Mouse (Mus musculus) cerebellum, postnatal 14 days (tissue): ENCODE results near the gene Epha7.

Source experiments
- DNase-seq, 2 experiments: peaks; one replicate each; pipeline ENCODE4 v3.0.0; 2021; ENCODE audit warnings: mixed read lengths in 2 of 2

The Epha7 gene

DNA sequence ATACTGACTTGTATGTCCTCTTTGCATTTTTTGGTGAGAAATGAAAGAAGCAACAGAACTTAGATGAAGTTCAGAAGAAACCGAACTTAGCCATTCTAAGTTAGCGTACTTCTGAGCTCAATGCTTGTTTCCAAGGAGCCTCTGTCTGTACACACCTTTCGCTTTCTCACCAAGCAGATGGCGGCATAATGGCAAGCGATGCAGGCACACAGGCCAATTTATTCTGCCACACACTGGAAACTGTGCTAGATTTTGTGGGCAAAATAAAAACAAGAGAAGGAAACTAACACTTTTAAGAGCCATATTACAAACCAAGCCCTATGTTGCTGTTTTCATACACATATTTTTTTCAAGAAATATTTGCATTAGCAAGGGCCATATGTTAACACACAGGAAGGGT lies 88.6 kb downstream of the Epha7 start:
- peak; percentile 41 to 60 for DNase-seq

DNA sequence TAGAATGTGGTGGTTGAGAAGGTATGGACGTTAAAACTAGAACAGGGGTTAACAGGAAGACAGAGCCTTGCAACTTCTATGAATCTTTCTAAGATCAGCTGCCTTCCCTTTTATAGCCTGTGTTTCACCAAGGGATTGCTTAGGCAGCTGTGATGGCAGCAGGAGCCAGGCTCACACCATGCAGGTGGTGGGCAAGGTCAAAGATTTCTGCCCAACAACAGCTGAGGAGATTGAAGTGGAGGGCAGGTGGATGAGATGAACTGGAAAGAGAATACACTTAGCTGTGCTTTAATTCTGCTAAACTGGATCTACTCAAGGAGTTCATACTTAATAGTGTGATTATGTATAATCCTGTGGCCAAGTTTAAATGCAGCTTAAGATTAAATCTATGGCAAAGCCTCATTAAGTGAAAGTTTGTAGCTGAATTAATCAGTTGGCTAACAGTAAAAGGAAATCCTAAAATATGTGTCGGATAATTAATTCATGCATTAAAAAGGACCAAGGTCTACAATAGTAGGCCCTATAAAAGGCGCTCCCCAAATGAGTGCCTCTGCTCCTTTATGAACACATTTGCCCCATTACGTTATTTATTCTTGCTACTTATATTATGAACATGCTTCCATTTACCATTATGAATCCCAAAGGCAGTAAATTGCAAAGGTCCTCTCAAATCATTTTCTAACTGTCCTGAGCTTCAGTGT lies 89.2 kb downstream of the Epha7 start:
- DNase-seq: peak; percentile 26 to 33

DNA sequence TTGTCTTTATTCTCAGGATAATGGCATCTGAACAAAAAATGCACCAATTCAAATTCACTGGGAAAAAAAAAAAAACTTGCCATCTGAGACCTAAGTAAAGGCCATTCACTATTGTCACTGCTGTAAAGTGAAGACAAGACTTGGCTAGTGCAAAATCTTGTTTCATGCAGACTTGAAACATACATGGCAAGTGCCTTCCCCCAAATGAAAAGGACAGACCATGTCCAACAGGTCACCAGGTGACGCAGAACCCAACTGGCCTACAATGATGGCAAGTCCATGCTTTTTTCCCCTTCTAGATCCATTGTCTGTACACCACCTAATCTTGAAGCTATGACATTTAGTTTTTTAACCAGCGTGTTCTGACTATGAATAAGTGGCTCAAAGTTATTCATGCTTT lies 94.1 kb downstream of the Epha7 start:
- DNase-seq: no peak

DNA sequence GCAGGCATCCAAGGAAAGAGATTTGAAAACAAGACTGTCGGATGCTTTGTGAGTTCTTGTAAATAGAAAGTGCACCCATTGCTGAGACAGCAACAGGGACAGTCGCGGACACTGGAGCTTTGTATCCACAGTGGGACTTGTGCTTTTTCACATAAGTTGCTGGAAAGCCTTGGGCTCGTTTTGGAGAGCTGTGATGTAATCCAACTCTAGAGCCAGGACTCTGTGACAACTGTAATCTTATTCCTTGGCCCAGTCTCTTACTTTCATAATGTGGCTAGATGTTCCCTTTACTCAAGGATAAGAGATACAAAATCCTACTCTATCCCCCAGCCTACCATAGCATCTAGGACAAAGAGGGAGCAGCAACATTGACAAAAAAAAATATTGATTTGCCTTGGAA lies 97.2 kb downstream of the Epha7 start:
- no peak for DNase-seq

DNA sequence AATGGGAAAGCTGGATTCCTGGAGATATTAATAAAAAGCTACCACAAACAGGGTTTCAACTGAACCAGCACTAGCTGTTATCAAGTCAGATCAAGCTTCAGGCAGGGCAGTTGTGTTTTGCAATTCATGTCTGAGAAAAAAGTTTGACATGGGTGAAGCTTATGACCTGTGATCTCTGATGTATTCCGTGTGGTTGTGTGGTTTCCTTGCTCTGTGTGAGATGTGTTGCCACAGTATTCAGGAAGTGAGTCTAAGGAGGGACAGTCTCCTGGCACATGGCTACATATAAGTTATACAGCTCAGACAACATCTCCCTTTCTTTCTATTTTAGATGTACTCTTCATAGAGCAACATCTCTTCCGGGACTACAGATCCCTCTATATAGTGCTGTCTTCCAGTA lies 99.1 kb downstream of the Epha7 start:
- no peak for DNase-seq

DNA sequence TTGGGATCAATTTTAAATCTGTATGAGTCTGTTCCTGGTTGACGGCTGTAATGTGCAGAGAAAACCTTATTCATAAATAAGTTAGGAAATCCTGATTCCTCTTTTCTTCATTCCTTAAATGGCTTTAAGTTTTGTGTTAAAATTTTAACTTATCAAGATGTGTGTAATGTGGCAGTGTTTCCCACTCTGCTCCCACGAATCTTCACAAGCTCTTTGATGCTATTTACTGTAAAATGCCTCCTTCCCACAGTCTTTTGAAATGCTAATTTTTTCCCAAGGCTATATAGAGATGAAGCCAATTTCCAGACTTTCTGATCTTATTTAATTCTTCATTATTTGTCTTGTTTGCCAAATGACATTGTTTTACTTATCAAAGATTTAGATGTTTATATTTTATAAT lies 100.7 kb downstream of the Epha7 start:
- DNase-seq: no peak

DNA sequence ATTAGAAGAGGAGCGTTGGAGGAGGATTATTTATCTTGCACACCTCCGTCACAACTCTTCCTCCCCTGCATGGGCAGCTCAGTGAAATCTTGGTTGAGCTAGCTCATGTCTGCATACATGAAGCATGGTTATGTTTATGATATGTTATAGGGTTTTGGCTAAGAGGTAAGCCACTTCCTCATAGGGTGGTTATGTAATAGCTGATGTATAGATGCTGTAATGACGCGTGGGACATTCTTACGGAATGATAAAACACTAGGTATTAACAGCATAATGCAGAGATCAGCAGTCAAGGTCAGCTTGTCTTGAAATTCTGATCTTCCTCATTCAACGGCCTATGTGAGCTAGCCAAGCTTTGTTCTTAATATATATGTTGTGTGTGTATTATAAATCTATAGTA lies 107.7 kb downstream of the Epha7 start:
- DNase-seq: no peak

DNA sequence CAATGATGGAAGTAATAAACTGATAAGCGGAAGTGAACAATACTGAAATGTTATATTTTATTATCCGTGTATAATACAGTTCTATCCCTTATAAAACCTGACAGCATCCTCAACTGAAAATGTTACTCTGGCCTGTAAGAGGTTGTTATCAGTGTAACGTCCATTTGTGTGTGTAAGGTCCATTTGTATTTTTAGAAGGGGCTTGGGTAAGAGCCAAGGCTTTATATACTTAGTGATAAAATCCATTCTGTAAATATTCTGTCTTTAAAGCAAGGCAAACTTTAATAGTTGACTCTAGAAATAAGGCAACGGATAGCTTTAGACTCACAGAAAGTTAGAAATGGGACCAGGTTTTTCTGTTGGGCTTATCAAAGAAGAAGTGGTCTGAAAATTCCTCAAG lies 113.1 kb downstream of the Epha7 start:
- no peak for DNase-seq

DNA sequence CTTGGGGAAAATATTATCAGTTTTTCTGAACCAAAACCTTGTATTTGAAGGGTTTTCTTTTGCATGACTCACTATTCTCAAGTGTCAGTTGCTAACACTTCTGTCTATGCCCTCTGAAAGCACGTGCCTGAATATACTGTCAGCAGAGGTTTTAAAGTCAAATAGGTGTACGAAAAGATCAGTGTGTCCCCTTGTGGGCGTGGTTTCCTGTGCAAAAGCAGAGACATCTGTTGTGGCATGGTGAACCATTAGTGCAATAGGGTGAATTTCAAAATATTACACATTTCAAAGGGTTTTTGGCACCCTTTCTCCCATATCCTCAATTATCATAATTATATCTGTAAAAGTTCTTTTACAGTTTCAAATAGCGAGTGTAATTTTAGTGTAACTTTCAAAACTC lies 120.5 kb downstream of the Epha7 start:
- DNase-seq: no peak

DNA sequence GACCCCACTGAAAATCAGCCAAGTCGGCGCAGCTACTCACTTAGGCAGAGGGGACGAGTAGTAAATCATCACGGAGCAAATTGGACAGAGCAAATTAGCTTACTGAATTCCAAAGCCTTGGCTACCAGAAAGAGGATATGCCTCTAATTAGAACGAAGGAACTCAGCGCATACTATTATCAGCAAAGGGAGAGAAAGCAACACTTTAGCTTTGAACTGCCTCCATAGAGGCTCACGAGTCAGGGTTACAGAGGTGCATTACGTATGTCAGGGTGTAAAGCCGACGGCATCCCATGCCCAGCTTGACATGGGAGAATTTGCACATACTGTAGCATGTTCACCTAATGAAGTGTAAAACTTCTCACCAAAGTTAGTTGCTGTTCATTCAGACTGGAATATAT lies 121.9 kb downstream of the Epha7 start:
- peak; percentile 5 to 7 for DNase-seq

DNA sequence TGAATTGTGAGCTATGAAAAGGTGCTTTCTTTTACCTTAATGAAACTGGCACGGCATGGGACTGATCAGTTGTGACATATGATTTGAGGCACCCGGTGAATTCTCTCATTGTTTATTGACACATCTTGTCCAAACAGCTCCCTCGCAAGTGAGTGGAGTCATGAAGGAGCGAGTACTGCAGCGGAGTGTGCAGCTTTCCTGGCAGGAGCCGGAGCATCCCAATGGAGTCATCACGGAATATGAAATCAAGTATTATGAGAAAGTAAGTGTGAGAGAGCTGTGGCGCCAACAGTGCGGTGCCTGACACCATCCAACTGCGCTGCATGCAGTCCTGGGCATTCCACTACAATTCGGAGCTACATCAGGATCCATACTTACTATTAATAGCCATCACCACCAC lies 122.6 kb downstream of the Epha7 start:
- DNase-seq: peak; percentile 12 to 39

DNA sequence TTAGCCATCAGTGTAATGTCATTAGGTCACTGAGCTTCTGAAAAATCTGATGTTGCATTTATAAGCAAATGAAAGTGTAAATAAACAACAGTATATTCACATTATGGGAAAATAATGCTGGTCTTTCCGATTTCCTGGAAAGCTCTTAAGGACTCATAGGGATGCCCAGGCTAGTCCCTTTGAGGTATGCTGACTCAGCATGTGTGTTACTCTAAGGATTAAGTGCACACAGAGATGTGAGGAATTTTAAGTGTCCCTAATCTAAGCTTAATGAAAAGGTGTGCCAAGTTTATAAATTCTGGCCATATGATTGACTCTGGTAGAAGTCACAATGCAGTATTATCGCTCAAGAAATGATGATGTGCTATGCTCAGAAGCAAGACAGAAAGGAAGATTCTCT lies 127.8 kb downstream of the Epha7 start:
- DNase-seq: no peak

DNA sequence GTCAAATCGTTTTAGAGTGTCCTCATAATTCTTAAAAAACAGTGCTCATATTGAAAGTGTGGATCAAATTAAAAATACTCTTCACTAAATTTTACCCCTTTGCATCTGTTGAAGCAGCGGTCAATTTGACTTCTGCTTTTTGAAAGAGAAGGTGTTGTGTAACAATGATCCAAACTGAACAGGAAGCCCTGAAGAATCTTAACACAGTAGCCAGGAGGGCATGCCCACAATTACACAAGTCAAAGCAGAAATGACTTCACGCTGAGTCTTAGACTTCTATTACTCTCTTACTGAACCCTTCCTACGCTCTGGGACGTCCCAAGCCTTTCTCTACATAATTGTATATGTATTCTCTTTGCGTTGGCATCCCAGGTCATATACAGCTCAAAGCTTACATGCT lies 131.3 kb downstream of the Epha7 start:
- DNase-seq: no peak

DNA sequence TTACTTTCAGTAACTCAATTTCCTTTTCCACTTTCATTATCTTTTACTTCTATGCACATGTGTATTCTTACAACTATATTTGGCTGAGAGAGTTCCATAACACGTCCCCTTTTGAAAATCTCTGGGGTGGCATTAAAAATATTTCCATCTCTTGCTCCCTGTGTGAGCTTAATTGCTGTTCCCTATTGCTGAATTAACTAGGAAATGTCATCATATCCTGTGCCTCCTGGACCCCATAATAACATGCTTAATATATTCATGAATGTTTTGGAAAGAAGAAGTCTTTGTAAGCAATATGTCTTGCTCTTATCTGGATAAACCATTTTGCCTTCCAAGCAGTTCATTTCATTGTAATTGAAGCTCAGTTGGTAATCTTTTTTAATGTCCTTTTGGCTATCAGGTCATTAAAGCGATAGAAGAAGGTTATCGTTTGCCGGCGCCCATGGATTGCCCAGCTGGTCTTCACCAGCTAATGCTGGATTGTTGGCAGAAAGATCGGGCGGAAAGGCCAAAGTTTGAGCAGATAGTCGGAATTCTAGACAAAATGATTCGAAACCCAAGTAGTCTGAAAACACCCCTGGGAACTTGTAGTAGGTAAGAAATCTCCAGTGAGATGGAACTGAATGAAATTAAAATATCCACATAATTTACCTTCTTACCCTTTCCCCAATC lies 148.1 kb downstream of the Epha7 start:
- DNase-seq: peak; percentile 66 to 78

DNA sequence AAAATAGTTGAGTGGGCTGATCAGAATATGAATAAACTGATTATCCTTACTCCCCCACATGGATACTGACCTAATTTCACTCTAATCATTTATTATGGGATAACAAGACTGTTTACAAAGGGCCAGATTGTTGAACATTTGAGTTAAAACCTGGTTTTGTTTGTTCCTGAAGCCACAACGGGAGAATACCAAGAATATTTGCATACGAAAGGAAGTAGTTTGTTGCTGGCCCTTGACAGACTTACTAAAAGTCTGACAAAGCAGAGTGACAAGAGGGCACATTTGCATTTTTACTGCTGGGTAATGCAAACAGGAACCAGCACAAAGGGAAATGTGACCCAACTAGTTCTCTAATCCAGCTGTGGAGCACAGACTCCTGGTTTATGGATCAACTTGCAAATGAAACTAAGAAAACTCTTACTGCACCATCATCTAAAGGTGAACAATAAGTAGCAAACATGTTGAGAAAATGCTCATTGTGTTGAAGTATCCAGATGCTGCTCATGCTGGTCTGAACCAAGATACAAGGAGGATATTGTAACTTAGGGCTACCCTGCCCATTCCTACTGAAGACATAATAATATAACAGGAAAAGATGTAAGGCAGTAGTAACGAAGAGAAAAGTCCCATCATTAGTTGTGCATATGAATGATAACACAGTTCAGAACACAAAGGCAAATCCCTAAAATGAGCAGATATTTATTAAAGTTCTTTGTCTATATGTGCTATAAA lies 154.8 kb downstream of the Epha7 start:
- DNase-seq: no peak

DNA sequence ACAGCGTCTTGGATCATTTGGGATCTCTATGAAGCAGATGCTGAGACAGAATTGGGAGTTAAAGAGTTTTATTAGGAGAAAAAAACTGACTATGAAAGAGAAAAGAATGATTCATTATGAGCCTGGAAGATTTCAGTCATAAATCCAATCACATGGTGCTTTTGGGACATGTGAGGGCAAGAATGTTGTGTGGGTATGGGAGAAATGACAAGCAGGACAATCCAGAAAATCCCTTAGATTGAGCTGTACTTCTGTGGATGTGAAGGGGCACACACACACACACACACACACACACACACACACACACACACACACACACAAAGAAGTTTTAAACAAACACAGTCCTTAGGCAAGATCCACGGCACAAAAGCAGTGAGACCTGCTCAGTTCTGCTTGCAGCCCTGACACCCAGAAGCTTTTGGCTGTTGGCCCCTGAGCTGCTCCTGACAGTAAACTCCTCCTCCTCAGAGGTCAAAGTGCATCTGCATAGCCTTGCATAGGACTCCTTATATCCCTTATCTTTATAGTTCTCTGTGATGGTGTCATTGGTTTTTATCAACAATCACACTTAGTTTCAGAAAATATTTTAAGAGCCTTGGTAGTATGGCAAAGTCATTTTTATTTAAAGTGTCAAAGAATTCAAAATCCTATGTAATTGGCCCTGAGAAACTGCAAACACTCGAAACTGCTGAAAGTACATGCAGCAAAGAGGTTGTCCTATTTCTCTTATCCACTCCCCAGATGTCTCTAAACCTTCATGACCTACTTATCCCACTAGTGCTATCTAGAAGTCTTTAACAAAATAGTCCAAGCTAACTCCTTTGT lies 185.7 kb downstream of the Epha7 start:
- no peak for DNase-seq

DNA sequence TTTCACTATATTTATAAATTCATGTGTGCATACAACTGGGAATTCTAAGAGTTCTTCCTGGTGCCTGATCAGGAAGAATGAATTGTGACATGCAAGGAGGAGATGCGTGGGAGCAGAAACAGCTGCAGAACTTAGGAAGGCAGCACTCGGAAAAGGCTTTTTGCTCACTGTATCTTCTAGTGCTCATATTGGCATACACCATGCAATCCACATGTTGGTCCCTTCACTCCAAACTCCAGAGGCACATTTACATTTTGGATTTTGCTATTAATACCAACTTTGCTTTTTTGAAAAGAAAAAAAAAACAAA lies 186.3 kb downstream of the Epha7 start:
- no peak for DNase-seq

DNA sequence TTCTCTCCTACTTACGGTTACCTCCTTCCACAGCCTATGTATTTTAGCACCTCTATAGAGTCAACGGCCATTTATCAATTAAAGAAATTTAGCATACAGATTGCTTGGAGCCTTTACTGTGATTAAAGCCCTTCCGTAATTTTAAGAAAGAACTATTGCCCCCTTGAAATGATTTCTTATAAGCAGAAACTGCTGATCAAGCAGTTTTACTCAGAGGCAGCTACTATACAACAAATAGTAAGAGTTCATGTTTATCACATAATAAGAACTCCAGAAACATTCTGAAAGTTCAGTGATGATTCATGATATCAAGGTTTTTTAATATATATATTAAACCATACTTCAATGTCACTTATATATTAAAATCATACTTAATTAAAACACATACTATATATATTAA lies 197.4 kb downstream of the Epha7 start:
- DNase-seq: no peak
